Mouse (Mus musculus) spleen, adult 2 months (tissue): Measurements from ENCODE around the gene Rtf2. TPM values are rescaled to one million over a fixed set of nuclear protein-coding genes. Genes with fewer than 3 reads are reported as not detected.
A peak's percentile ranks its signal among the peaks of the same experiment; 100 is the strongest.

Experiments used
- DNase-seq, 2 experiments: peaks; one replicate each; pipeline versions ENCODE4 v3.0.0 to v3.0.0-alpha.2; 2012 to 2021; ENCODE audit warnings: low spot score in 2 of 2, low read depth in 1 of 2
- H3K27ac ChIP-seq: fragments of 200-500 bp; 2 replicates; pipeline ENCODE4 v1.5.1; 2012; ENCODE audit warnings: low read length, inconsistent platforms; ENCODE audit not compliant: insufficient read depth
- H3K27me3 ChIP-seq: fragments of 200-500 bp; 2 replicates; pipeline ENCODE4 v1.6.1; 2012; ENCODE audit warnings: mild to moderate bottlenecking, moderate library complexity, low read length, inconsistent platforms; ENCODE audit not compliant: control insufficient read depth, insufficient read depth
- H3K36me3 ChIP-seq: fragments of 200-500 bp; 2 replicates; pipeline ENCODE4 v1.6.1; 2012; ENCODE audit warnings: mild to moderate bottlenecking, low read length, inconsistent platforms; ENCODE audit not compliant: control insufficient read depth, insufficient read depth
- H3K4me1 ChIP-seq: fragments of 200-500 bp; 2 replicates; pipeline ENCODE4 v1.6.1; 2011; ENCODE audit warnings: inconsistent platforms; ENCODE audit not compliant: control insufficient read depth, insufficient read depth, insufficient read length
- H3K4me3 ChIP-seq: fragments of 200-500 bp; 2 replicates; pipeline ENCODE4 v1.5.1; 2011; ENCODE audit warnings: mild to moderate bottlenecking, inconsistent platforms; ENCODE audit not compliant: insufficient read depth, insufficient read length; ENCODE audit errors: extremely low read depth
- CTCF ChIP-seq: fragments of 200-500 bp; IDR thresholded peaks from 2 replicates; pipeline ENCODE4 v1.5.1; 2011; ENCODE audit warnings: mild to moderate bottlenecking, inconsistent platforms; ENCODE audit not compliant: insufficient read depth, insufficient read length, insufficient replicate concordance; ENCODE audit errors: extremely low read depth
- POLR2A ChIP-seq: fragments of 200-500 bp; IDR thresholded peaks from 2 replicates; pipeline ENCODE4 v1.6.1; 2011; ENCODE audit warnings: low read depth, low read length, inconsistent platforms
- WGBS: fragments of 180-500 bp; shearing (Covaris S2); methylation state at CpG from one replicate; pipeline ENCODE4 v1.1.7; 2018; 5-methylcytosine and 5-hydroxymethylcytosine counted together
- polyA plus RNA-seq: library from polyadenylated mRNA; depleted of rRNA; stranded (reverse); fragments of >200 nt; gene quantifications from 2 replicates; pipeline ENCODE4 v1.2.3, GENCODE M21; 2012; rRNA removed

The Rtf2 gene
- polyA plus RNA-seq, 1 experiment: 30.9 TPM

GRCm38 (mm10) chr2:172500752-172501316, 60.5 kb downstream of the Rtf2 start:
- TF ChIP-seq CTCF (no peak), POLR2A (no peak)
- 57% methylated on average over 7 of the region's 7 CpGs for WGBS
- no peaks in the 10 kb centered on the region for H3K27me3 ChIP-seq
- DNase-seq: no peak
- H3K36me3 ChIP-seq: no peaks in the 10 kb centered on the region
- H3K4me3 ChIP-seq: no peak overlapping the region
- no peaks in the 10 kb centered on the region for H3K4me1 ChIP-seq
- H3K27ac ChIP-seq: no peak overlapping the region

GRCm38 (mm10) chr2:172501341-172501740, 61.0 kb downstream of the Rtf2 start:
- 4% methylated on average over 4 of the region's 4 CpGs for WGBS
- H3K36me3 ChIP-seq: no peaks in the 10 kb centered on the region
- no peak overlapping the region for H3K4me3 ChIP-seq
- H3K27me3 ChIP-seq: no peaks in the 10 kb centered on the region
- H3K27ac ChIP-seq: no peak overlapping the region
- TF ChIP-seq CTCF (peak; percentile 68; the same call in 1 of the 2 replicates), POLR2A (no peak)
- DNase-seq: peak in 1 of 2 experiments; percentile 7
- H3K4me1 ChIP-seq: no peaks in the 10 kb centered on the region

DNA sequence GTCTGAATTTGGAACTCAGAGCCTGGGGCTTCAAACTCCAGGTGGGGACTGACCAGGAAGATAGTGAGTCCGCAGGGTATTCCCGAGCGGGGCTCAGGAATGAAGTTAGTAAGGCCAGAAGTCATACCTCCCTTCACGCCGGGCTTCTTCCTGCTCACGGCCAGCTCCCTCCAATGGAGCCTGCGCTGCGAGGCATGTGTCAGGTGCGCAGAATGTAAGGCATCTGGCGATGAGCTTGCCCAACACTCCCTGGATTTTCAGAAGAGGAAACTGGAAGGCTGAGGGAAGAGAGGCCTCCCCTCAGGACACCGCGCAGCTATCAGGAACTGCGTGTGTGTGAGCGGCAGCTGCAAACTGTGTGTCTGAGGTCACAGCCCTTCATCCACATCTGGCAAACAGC, 61.8 kb downstream of the Rtf2 start:
- H3K36me3 ChIP-seq: no peaks in the 10 kb centered on the region
- H3K27me3 ChIP-seq: no peaks in the 10 kb centered on the region
- no peaks in the 10 kb centered on the region for H3K4me1 ChIP-seq
- no peak overlapping the region for H3K4me3 ChIP-seq
- no peak for TF ChIP-seq POLR2A
- TF ChIP-seq CTCF: no peak
- DNase-seq: no peak
- H3K27ac ChIP-seq: no peak overlapping the region
- WGBS: 86% methylated on average over 14 of the region's 14 CpGs

DNA sequence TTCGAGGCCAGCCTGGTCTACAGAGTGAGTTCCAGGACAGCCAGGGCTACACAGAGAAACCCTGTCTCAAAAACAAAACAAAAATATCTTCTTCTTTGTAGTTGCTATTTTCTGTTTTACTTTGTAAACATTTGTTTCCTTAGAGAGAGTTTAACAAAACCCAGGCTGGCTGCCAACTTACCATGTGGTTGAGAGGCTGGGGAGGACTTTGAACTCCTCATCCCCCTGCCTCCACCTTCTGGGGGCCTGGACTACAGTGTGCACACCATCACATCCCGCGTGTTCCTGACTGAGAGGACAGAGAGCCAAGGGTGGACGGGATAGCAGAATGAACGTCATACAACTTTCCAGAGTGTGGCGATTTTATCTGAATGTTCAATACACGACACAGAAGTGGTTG, 65.8 kb downstream of the Rtf2 start:
- whole genome bisulfite sequencing: 85% methylated on average over 7 of the region's 7 CpGs
- no peak for DNase-seq
- Histone ChIP-seq H3K4me3 (no peak overlapping the region), H3K4me1 (no peaks in the 10 kb centered on the region), H3K36me3 (no peaks in the 10 kb centered on the region), H3K27ac (no peak overlapping the region), H3K27me3 (no peaks in the 10 kb centered on the region)
- TF ChIP-seq CTCF (no peak), POLR2A (no peak)

DNA sequence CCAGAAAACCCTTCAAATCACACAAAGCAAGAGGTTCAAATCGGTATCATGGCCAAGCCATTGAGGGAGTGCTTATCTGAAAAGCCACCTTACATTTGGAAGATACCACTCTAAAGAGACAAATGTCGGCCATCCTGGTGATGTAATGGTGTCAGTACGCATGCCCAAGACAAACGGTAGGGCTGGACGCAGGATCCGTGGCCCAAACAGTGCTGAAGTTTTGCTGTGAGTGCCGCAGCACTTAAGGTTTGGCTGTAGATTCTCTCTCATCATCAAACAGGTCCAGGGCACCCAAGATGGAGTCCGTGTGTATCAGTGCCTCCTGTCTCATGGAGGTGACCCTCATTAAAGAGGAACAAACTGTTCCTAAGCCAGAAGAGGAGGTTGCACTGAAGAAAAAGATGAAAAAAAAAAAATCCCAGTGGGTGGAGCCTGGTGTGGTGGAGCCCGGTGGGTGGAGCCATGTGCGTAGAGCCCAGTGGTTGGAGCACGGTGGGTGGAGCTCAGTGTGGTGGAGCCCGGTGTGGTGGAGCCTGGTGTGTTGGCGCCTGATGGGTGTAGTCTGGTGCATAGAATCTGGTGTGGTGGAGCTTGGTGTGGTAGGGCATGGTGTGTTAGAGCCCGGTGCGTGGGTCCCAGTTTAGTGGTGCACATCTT, 69.8 kb downstream of the Rtf2 start:
- Histone ChIP-seq H3K36me3 (no peaks in the 10 kb centered on the region), H3K27me3 (no peaks in the 10 kb centered on the region), H3K4me1 (no peaks in the 10 kb centered on the region), H3K27ac (no peak overlapping the region), H3K4me3 (no peak overlapping the region)
- 86% methylated on average over 15 of the region's 15 CpGs for WGBS
- DNase-seq: no peak
- no peak for TF ChIP-seq CTCF
- no peak for TF ChIP-seq POLR2A

GRCm38 (mm10) chr2:172510899-172511298, 70.5 kb downstream of the Rtf2 start:
- Histone ChIP-seq H3K36me3 (no peaks in the 10 kb centered on the region), H3K27ac (no peak overlapping the region), H3K4me3 (no peak overlapping the region), H3K4me1 (no peaks in the 10 kb centered on the region), H3K27me3 (no peaks in the 10 kb centered on the region)
- 58% methylated on average over 3 of the region's 3 CpGs for WGBS
- DNase-seq: no peak
- no peak for TF ChIP-seq CTCF
- no peak for TF ChIP-seq POLR2A

GRCm38 (mm10) chr2:172516407-172516992, 76.1 kb downstream of the Rtf2 start:
- DNase-seq: no peak
- H3K4me1 ChIP-seq: no peaks in the 10 kb centered on the region
- H3K36me3 ChIP-seq: no peaks in the 10 kb centered on the region
- TF ChIP-seq POLR2A: no peak
- TF ChIP-seq CTCF: no peak
- no peak overlapping the region for H3K4me3 ChIP-seq
- no peaks in the 10 kb centered on the region for H3K27me3 ChIP-seq
- 36% methylated on average over 11 of the region's 11 CpGs for WGBS
- H3K27ac ChIP-seq: no peak overlapping the region

Other genes with a start within 250 kb of the Rtf2 start
- not detected in 2 replicates for gene Mc3r, start 192.1 kb upstream of the Rtf2 start, polyA plus RNA-seq
- 15.0 and 18.1 TPM in 2 replicates for gene Fam210b, start 95.0 kb upstream of the Rtf2 start, polyA plus RNA-seq
- 8.1 and 10.0 TPM in 2 replicates for gene Aurka, start 70.0 kb upstream of the Rtf2 start, polyA plus RNA-seq
- gene Cstf1, start 69.9 kb upstream of the Rtf2 start, polyA plus RNA-seq: 26.0 and 31.5 TPM in 2 replicates
- 1.6 and 2.0 TPM in 2 replicates for gene Cass4, start 46.8 kb upstream of the Rtf2 start, polyA plus RNA-seq
- not detected in 2 replicates for gene Gcnt7, start 18.0 kb downstream of the Rtf2 start, polyA plus RNA-seq
- gene Fam209, start 32.0 kb downstream of the Rtf2 start, polyA plus RNA-seq: 0.21 TPM in 1 of 2 replicates, not detected in the other
- gene Tfap2c, start 109.0 kb downstream of the Rtf2 start, polyA plus RNA-seq: not detected in 2 replicates